Mouse (Mus musculus): ENCODE results near the gene Rpl12. TPM values are rescaled to one million over a fixed set of nuclear protein-coding genes. Genes with fewer than 3 reads are reported as not detected.

Gene Rpl12
- total RNA-seq (2015) (2,719 and 2,750 TPM in 2 replicates), total RNA-seq (2017) (2,545 and 2,724 TPM in 2 replicates)

- ATAC-seq (replicated peaks; ENCODE audit: poor library complexity), result peak; percentile 79
These were observed at the start of gene Rpl12, which contains the start of gene Lrsam1 for GRCm38 (mm10) chr2:32961192-32961995. Rpl12 (plus strand) TSS chr2:32961559. Lrsam1 (minus strand) TSS chr2:32961614.

- no peak for ATAC-seq (replicated peaks; ENCODE audit: poor library complexity)
These were observed 49.6 kb upstream of the Rpl12 start for GRCm38 (mm10) chr2:32911639-32912182.

- peak; percentile 99 for ATAC-seq (replicated peaks; ENCODE audit: poor library complexity)
These were observed 49.1 kb upstream of the Rpl12 start for GRCm38 (mm10) chr2:32912210-32912804.

GRCm38 (mm10) chr2:32914362-32914761 is 47.0 kb upstream of the Rpl12 start:
- no peak for ATAC-seq (replicated peaks; ENCODE audit: poor library complexity)

- no peak for ATAC-seq (replicated peaks; ENCODE audit: poor library complexity)
These were observed 46.5 kb upstream of the Rpl12 start for GRCm38 (mm10) chr2:32914896-32915295.

- peak; percentile 98 for ATAC-seq (replicated peaks; ENCODE audit: poor library complexity)
These were observed 43.8 kb upstream of the Rpl12 start for GRCm38 (mm10) chr2:32917526-32917925.

- no peak for ATAC-seq (replicated peaks; ENCODE audit: poor library complexity)
These were observed 43.0 kb upstream of the Rpl12 start for GRCm38 (mm10) chr2:32918391-32918790.

- no peak for ATAC-seq (replicated peaks; ENCODE audit: poor library complexity)
These were observed 40.1 kb upstream of the Rpl12 start for GRCm38 (mm10) chr2:32921235-32921634.

- ATAC-seq (replicated peaks; ENCODE audit: poor library complexity), result no peak
These were observed 39.5 kb upstream of the Rpl12 start for GRCm38 (mm10) chr2:32921801-32922380.

- ATAC-seq (replicated peaks; ENCODE audit: poor library complexity), result no peak
These were observed 38.8 kb upstream of the Rpl12 start for GRCm38 (mm10) chr2:32922564-32922963.

GRCm38 (mm10) chr2:32923551-32924250 is 37.7 kb upstream of the Rpl12 start:
- ATAC-seq (replicated peaks; ENCODE audit: poor library complexity), result no peak

GRCm38 (mm10) chr2:32924306-32924844 is 37.0 kb upstream of the Rpl12 start:
- no peak for ATAC-seq (replicated peaks; ENCODE audit: poor library complexity)

GRCm38 (mm10) chr2:32926330-32927075 is 34.9 kb upstream of the Rpl12 start:
- ATAC-seq (replicated peaks; ENCODE audit: poor library complexity), result no peak

- no peak for ATAC-seq (replicated peaks; ENCODE audit: poor library complexity)
These were observed 33.6 kb upstream of the Rpl12 start for GRCm38 (mm10) chr2:32927624-32928234.

GRCm38 (mm10) chr2:32928235-32928946 is 33.0 kb upstream of the Rpl12 start:
- peak; percentile 91 for ATAC-seq (replicated peaks; ENCODE audit: poor library complexity)

- no peak for ATAC-seq (replicated peaks; ENCODE audit: poor library complexity)
These were observed 32.2 kb upstream of the Rpl12 start for GRCm38 (mm10) chr2:32928947-32929829.

- ATAC-seq (replicated peaks; ENCODE audit: poor library complexity), result peak; percentile 56
These were observed 29.6 kb upstream of the Rpl12 start for GRCm38 (mm10) chr2:32931730-32932129.

GRCm38 (mm10) chr2:32938741-32939140 is 22.6 kb upstream of the Rpl12 start:
- no peak for ATAC-seq (replicated peaks; ENCODE audit: poor library complexity)
